Comparison of ENCODE assay signal across 18 mouse cellular contexts in the genomic region with DNA sequence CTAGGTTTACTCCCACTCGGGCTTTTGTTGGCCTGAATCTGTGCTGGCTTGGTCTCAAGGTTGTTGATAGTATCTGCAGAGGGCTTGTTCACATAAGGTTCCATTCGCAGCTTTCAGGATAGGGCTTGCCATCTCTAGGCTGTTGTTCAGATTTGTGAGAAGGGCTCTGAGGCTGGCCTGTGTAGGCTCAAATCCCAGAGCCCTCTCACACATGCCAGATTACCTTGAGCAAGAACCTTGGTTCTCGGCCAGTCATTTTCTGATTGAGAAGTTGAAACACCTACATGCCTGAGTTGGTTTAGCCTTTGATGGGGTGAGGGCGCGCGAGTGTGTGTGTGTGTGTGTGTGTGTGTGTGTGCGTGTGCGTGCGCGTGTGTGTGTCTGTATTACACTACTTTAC. TPM values are rescaled to one million over a fixed set of nuclear protein-coding genes. Genes with fewer than 3 reads are reported as not detected.
DNase-seq lines count a peak whose midpoint lies in the region; ATAC-seq and TF ChIP-seq lines count a peak whose summit lies in the region.
"Had no signal": no experiment of that assay in that cellular context is flagged by ENCODE, and none has a peak within 500 bp of the region (broad histone marks: within the 10 kb centered on the region; RNA-seq: fewer than 3 reads in every experiment).

No protein-coding gene starts in this region.

- H3K4me3 ChIP-seq in lung, adult 2 months (replicated peaks; ENCODE audit: extremely low read depth, low read depth, low read length), result no peak overlapping the region
- H3K4me3 ChIP-seq: embryonic facial prominence, embryonic 12.5 days; erythroblast, embryonic 14.5 days; forebrain, embryonic 15.5 days; liver, embryonic 15.5 days; midbrain, embryonic 15.5 days had no signal

- H3K4me1 ChIP-seq in lung, adult 2 months (ENCODE audit: control insufficient read depth, insufficient read depth, low read length), result peaks cover 24% of the 10 kb centered on the region
- H3K4me1 ChIP-seq: liver, embryonic 15.5 days had no signal

- intact Hi-C loops in gastrocnemius, postnatal 36 days (cut with DNase I), result no loop called here
- intact Hi-C loops in left cerebral cortex, postnatal 10 days (cut with DNase I), result no loop called here

- ATAC-seq in CD4-positive, CD25-positive, alpha-beta regulatory T cell, adult 4 months, result peak; percentile 20
- peak; percentile 45 for ATAC-seq in inflammation-experienced regulatory T-cells, adult 6 months
- ATAC-seq: forebrain, embryonic 15.5 days; midbrain, embryonic 15.5 days had no signal

- TF ChIP-seq CTCF in lung, adult 2 months (IDR thresholded peaks at IDR 0.05; ENCODE audit: insufficient read depth, low read length), result no peak

- no peak for TF ChIP-seq POLR2A in lung, adult 2 months (IDR thresholded peaks at IDR 0.05; ENCODE audit: borderline replicate concordance, extremely low read depth, low read depth, low read length)

- DNase-seq in adrenal gland, adult 2 months, result peak; percentile 58
- DNase-seq in adrenal gland, adult 8-10 months, result no peak
- peak; percentile 39 for DNase-seq in lung, postnatal 36 days
- no peak for DNase-seq in lung, adult 2 months
- no peak for DNase-seq in gastrocnemius, postnatal 36 days
- no peak for DNase-seq in left cerebral cortex, postnatal 10 days (ENCODE audit: extremely low spot score in 1 of 2, low spot score in 2 of 2)
- DNase-seq: cerebellum, adult 9-10 months; kidney, adult 18-20 months; lung, postnatal 10 days; thymus, adult 18-20 months; thymus, postnatal 4 days had no signal

- 69% methylated on average over 10 of the region's 10 CpGs for WGBS in lung, adult 2 months

RNA-seq across cellular contexts. Expression of a gene that starts 29.1 kb away (rescaled TPM):
- total RNA-seq in adrenal gland, adult 2 months (2021), result 10 to 100 TPM; 19.5 to 36.4 TPM
- 6.8 and 8.8 TPM in 2 replicates for polyA plus RNA-seq in adrenal gland, adult 2 months (2012; rRNA removed)
- total RNA-seq in adrenal gland, adult 8-10 months (2022), result 10 to 100 TPM; 26.9 to 37.0 (median 28.7) TPM
- 22.0 and 27.1 TPM in 2 replicates for polyA plus RNA-seq in lung, adult 2 months (2012; rRNA removed)
- 10 to 100 TPM; 10.5 to 25.1 TPM for polyA plus RNA-seq in CD4-positive, CD25-positive, alpha-beta regulatory T cell, adult 4 months (2017; shearing (Covaris generic))
- polyA plus RNA-seq in inflammation-experienced regulatory T-cells, adult 6 months (2017; shearing (Covaris generic)), result 10 to 100 TPM; 12.3 to 61.1 (median 54.2) TPM
- 1 to 10 TPM; 8.2 to 9.0 TPM for total RNA-seq in gastrocnemius, postnatal 36 days (2021)
- total RNA-seq in left cerebral cortex, postnatal 10 days (2021), result 1 to 10 TPM; 5.0 to 6.2 TPM

Comparison
In these comparisons a context has a peak if more than half of its experiments do, and no peak if none do; other contexts are left out.
1. DNase-seq: peak in adrenal gland, adult 2 months (single experiment) and lung, postnatal 36 days (single experiment); none in adrenal gland, adult 8-10 months (single experiment), lung, adult 2 months (single experiment), gastrocnemius, postnatal 36 days (0 of 2) and left cerebral cortex, postnatal 10 days (0 of 2).